Mouse (Mus musculus): ENCODE measurements around the gene Lin28a. TPM values are rescaled to one million over a fixed set of nuclear protein-coding genes. Genes with fewer than 3 reads are reported as not detected.

Lin28a gene
- polyA plus RNA-seq, 1 experiment, result 0.06 TPM

- WGBS, result 53% methylated on average over 6 of the region's 6 CpGs
- TF ChIP-seq POLR2A (IDR thresholded peaks at IDR 0.05; ENCODE audit: borderline replicate concordance, extremely low read depth, low read depth, low read length) (no peak), CTCF (IDR thresholded peaks at IDR 0.05; ENCODE audit: insufficient read depth, low read length) (no peak)
- Histone ChIP-seq H3K4me1 (ENCODE audit: control insufficient read depth, insufficient read depth, low read length) (peaks cover 1% of the 10 kb centered on the region; the same call in 1 of the 2 replicates), H3K4me3 (replicated peaks; ENCODE audit: extremely low read depth, low read depth, low read length) (no peak overlapping the region)
- no peak for DNase-seq
These were observed 8.9 kb downstream of the Lin28a start for GRCm38 (mm10) chr4:134009709-134010108.

DNA sequence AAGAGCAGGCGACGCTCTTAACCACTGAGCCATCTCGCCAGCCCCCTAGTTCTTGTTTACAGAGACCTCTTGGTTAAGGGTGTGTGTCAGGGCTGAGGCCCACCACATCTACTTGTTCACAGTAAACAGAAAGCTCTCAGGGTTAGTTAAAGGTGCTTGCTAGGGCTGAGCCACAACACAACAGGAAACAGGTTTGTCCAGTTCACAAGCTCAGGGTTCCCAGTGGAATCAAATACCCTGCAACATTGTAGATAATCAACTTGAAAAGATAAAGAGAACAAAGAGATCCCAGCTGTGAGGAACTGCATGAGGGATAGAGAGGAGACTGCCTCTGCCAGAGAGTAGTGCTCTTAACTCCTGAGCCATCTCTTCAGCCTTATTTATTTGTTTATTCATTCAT, 11.8 kb downstream of the Lin28a start:
- H3K4me1 ChIP-seq (ENCODE audit: control insufficient read depth, insufficient read depth, low read length), result peaks cover 4% of the 10 kb centered on the region; the same call in 1 of the 2 replicates
- DNase-seq, result no peak
- TF ChIP-seq CTCF (IDR thresholded peaks at IDR 0.05; ENCODE audit: insufficient read depth, low read length), result no peak
- TF ChIP-seq POLR2A (IDR thresholded peaks at IDR 0.05; ENCODE audit: borderline replicate concordance, extremely low read depth, low read depth, low read length), result no peak
- 83% methylated on average over 3 of the region's 3 CpGs for WGBS
- H3K4me3 ChIP-seq (replicated peaks; ENCODE audit: extremely low read depth, low read depth, low read length), result no peak overlapping the region

- no peak for DNase-seq
- Histone ChIP-seq H3K4me3 (replicated peaks; ENCODE audit: extremely low read depth, low read depth, low read length) (no peak overlapping the region), H3K4me1 (ENCODE audit: control insufficient read depth, insufficient read depth, low read length) (peaks cover 4% of the 10 kb centered on the region; the same call in 1 of the 2 replicates)
- 63% methylated on average over 12 of the region's 12 CpGs for WGBS
- TF ChIP-seq CTCF (IDR thresholded peaks at IDR 0.05; ENCODE audit: insufficient read depth, low read length), result no peak
- TF ChIP-seq POLR2A (IDR thresholded peaks at IDR 0.05; ENCODE audit: borderline replicate concordance, extremely low read depth, low read depth, low read length), result no peak
These were observed 12.9 kb downstream of the Lin28a start for GRCm38 (mm10) chr4:134005581-134006358.

- TF ChIP-seq POLR2A (IDR thresholded peaks at IDR 0.05; ENCODE audit: borderline replicate concordance, extremely low read depth, low read depth, low read length), result no peak
- no peak for TF ChIP-seq CTCF (IDR thresholded peaks at IDR 0.05; ENCODE audit: insufficient read depth, low read length)
- DNase-seq, result no peak
- Histone ChIP-seq H3K4me1 (ENCODE audit: control insufficient read depth, insufficient read depth, low read length) (peaks cover 4% of the 10 kb centered on the region; the same call in 1 of the 2 replicates), H3K4me3 (replicated peaks; ENCODE audit: extremely low read depth, low read depth, low read length) (no peak overlapping the region)
- WGBS, result 70% methylated on average over 5 of the region's 5 CpGs
These were observed 15.7 kb downstream of the Lin28a start for GRCm38 (mm10) chr4:134002903-134003302.

DNA sequence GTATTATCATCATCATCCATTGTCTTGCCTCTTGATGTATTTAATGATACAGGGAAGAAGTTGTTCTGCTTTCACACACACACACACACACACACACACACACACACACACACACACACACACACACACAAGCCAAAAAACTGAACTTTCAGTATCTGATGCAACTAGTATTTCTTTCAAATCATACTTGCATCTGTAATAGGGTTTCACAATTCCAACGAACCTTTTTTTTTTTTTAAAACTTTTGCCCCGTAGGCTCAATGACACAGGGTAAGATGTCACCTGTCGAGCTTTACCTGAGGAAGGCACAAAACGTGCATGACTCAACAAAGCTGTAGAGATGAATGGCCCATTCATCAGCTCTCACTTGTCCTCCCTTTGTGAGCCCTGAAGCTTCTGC, 16.4 kb downstream of the Lin28a start:
- 52% methylated on average over 4 of the region's 4 CpGs for WGBS
- Histone ChIP-seq H3K4me3 (replicated peaks; ENCODE audit: extremely low read depth, low read depth, low read length) (no peak overlapping the region), H3K4me1 (ENCODE audit: control insufficient read depth, insufficient read depth, low read length) (peaks cover 4% of the 10 kb centered on the region; the same call in 1 of the 2 replicates)
- no peak for TF ChIP-seq CTCF (IDR thresholded peaks at IDR 0.05; ENCODE audit: insufficient read depth, low read length)
- no peak for TF ChIP-seq POLR2A (IDR thresholded peaks at IDR 0.05; ENCODE audit: borderline replicate concordance, extremely low read depth, low read depth, low read length)
- no peak for DNase-seq

DNA sequence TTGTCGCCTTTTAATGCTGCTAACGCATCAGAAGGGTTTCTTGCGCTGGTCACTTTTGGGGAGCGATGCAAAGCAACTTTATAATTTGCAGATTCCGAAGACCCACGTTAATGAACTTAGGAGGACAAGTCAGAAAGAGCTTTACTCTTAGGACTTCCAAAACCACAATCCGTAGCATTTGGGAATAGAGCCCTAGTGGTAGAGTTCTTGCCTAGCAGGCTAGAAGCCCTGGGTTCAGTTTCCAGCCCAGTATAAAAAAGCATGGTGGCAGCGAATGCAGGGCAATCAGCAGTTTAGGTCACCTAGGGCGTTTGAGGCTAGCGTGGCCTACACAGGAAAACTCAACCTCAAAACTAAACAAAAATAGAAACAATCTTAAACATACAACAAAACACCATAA, 16.9 kb downstream of the Lin28a start:
- DNase-seq, result no peak
- TF ChIP-seq CTCF (IDR thresholded peaks at IDR 0.05; ENCODE audit: insufficient read depth, low read length) (no peak), POLR2A (IDR thresholded peaks at IDR 0.05; ENCODE audit: borderline replicate concordance, extremely low read depth, low read depth, low read length) (no peak)
- peaks cover 4% of the 10 kb centered on the region; the same call in 1 of the 2 replicates for H3K4me1 ChIP-seq (ENCODE audit: control insufficient read depth, insufficient read depth, low read length)
- no peak overlapping the region for H3K4me3 ChIP-seq (replicated peaks; ENCODE audit: extremely low read depth, low read depth, low read length)
- WGBS, result 54% methylated on average over 10 of the region's 10 CpGs

GRCm38 (mm10) chr4:134000466-134001438, 17.9 kb downstream of the Lin28a start, which contains the start of gene Dhdds:
Gene Dhdds, minus strand, starts transcription at chr4:134000918.
- 1% methylated on average over 49 of the region's 49 CpGs for WGBS

GRCm38 (mm10) chr4:133994697-133995096, 23.9 kb downstream of the Lin28a start:
- TF ChIP-seq POLR2A (IDR thresholded peaks at IDR 0.05; ENCODE audit: borderline replicate concordance, extremely low read depth, low read depth, low read length) (no peak), CTCF (IDR thresholded peaks at IDR 0.05; ENCODE audit: insufficient read depth, low read length) (no peak)

More at GRCm38 (mm10) chr4:134000466-134001438, 17.9 kb downstream of the Lin28a start, which contains the start of gene Dhdds:
- Histone ChIP-seq H3K4me1 (ENCODE audit: control insufficient read depth, insufficient read depth, low read length) (peaks cover 4% of the 10 kb centered on the region; the same call in 1 of the 2 replicates), H3K4me3 (replicated peaks; ENCODE audit: extremely low read depth, low read depth, low read length) (peak within 1 kb of the TSS; percentile 94)
- peak; percentile 93 for DNase-seq
- TF ChIP-seq POLR2A (IDR thresholded peaks at IDR 0.05; ENCODE audit: borderline replicate concordance, extremely low read depth, low read depth, low read length) (peak; percentile 77; the same call in 1 of the 2 replicates), CTCF (IDR thresholded peaks at IDR 0.05; ENCODE audit: insufficient read depth, low read length) (no peak)

GRCm38 (mm10) chr4:133991087-133991660, 27.5 kb downstream of the Lin28a start:
- DNase-seq, result no peak

More at GRCm38 (mm10) chr4:133994697-133995096, 23.9 kb downstream of the Lin28a start:
- no peaks in the 10 kb centered on the region for H3K4me1 ChIP-seq (ENCODE audit: control insufficient read depth, insufficient read depth, low read length)
- 87% methylated on average over 8 of the region's 8 CpGs for WGBS
- no peak overlapping the region for H3K4me3 ChIP-seq (replicated peaks; ENCODE audit: extremely low read depth, low read depth, low read length)
- DNase-seq, result no peak

More at GRCm38 (mm10) chr4:133991087-133991660, 27.5 kb downstream of the Lin28a start:
- no peak overlapping the region for H3K4me3 ChIP-seq (replicated peaks; ENCODE audit: extremely low read depth, low read depth, low read length)
- WGBS, result 85% methylated on average over 13 of the region's 13 CpGs
- no peak for TF ChIP-seq CTCF (IDR thresholded peaks at IDR 0.05; ENCODE audit: insufficient read depth, low read length)
- no peak for TF ChIP-seq POLR2A (IDR thresholded peaks at IDR 0.05; ENCODE audit: borderline replicate concordance, extremely low read depth, low read depth, low read length)
- no peaks in the 10 kb centered on the region for H3K4me1 ChIP-seq (ENCODE audit: control insufficient read depth, insufficient read depth, low read length)
